Mouse (Mus musculus) ovary, postnatal 10 days (tissue): Measurements from ENCODE around the gene Uncx.

ENCODE experiments used
- DNase-seq: peaks from one replicate; pipeline ENCODE4 v3.0.0; 2022; ENCODE audit warnings: low spot score

Gene Uncx

DNA sequence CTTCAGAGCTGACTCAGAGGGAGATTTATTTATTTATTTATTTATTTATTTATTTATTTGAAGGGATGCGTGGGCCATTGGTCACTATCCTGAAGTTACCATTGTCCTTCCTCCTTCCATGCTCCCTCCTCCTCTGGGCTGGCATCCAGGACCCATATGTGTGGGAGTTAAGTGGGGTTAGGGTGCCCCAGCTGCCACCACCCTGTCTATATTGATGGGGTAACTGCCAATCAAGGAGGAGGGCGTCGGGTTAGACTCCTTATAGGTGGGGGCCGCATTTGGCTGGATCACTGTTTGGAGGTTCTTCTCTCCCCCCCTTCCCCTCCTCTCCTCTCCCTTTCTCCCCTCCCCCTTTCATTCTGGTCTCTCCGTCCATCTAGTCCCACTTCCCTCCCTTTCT lies 738 bp upstream of the Uncx start:
- DNase-seq: no peak

DNA sequence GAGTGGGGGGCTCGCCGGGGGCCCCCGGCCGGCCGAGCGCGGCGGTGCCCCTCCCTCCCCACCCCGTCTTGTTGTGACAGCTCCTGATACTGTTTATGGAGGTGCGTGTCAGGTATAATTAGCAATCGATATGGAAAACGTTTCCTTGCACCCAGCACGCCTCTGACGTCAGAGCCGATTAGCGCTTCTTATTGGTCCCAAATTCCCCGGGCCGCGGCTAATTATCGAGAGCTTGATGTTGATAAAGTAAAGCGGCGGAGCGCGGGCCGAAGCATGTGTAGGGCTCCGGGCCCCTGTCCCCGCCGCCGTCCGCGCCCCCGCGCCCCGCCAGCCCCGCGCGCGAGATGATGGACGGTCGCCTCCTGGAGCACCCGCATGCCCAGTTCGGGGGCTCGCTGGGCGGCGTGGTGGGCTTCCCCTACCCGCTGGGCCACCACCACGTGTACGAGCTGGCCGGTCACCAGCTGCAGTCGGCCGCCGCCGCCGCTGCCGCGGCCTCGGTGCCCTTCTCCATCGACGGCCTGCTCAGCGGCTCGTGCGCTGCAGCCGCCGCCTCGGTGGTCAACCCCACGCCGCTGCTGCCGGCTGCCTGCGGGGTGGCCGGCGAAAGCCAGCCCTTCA lies 466 bp downstream of the Uncx start:
- DNase-seq: no peak

DNA sequence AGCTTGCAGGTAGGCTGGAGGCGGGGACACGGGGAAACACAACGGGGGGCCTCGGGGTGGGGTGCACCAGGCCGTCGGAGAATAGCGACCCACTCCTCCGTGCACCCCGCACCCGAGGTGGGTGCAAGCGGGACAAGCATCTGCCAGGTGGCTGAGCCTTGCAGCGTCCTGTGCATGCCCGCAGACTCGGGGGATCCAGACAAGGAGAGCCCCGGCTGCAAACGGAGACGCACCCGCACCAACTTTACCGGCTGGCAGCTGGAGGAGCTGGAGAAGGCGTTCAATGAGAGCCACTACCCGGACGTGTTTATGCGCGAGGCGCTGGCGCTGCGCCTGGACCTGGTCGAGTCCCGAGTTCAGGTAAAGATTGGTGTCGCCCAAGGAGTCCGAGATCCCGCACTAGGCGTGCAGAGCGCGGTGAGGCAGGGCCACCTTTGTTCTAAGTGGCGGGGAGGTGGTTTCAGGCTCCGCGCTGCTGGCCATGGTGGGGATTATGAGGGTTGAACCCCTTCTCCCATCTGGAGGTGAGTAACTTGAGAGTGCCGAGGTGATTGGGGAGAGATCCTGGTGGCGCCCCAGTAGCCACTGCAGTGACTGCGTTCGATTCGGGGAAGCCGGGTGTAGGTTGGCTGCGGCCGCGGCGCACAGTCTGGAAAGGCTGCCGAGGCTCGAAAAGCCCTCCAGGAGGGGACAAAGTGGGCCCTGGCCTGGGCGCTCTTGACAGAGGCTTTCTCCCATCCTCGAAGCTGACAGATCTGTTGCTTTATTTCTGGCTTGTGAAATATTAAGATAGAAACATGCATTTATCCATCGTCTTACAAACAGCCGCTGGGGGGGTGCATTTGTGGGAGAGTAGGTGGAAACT lies 1.2 kb downstream of the Uncx start:
- DNase-seq: no peak

DNA sequence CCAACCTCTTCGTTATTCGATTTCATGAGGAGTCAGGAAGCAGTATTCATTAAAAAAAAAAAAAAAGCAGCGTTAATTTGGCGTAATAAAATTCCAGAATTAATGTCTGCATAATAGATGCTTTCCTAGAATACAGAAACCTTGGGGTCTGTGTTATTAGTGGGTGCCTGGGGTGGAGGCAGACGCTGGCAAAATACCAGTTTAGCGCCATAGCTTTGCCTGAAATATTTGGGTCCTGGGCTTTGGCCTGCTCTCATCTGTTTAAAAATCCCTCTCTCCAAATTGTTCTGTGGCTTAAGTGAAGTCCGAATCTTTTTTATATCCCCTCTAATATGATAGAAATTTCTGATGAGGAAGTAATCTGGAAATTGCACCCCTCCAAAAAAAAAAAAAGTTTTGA lies 1.9 kb downstream of the Uncx start:
- DNase-seq: no peak

DNA sequence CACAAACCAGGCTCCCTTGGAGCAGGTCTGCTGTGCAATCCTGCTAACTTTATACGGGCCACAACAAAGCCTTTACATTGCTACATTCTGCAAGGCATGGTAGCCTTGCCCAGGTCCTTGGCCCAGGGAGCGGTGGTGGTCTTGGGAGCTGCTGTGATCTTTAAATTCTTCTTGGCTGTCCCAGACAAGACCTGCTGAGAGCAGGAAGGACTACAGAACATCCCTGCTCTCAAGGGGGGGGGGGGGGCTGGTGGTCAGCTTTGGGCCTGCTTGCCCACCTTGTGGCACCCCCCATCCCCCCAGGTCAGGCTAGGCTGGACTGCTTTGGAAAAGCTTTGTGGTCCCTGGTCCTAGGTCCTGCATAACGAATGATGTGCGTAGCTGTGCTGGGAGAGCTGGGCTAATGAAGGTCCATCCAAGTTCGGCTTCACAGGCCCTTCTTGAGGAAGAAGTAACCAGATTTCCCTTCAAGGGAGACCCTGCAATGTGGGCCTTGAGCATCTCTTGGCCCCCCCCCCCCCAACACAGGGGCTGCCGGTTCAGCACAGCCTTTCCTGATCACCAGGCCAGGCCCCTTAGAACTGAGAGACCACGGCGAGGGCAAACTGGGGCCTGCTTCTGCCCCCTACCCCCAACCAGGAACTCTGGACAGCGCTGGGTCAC lies 2.5 kb downstream of the Uncx start:
- no peak for DNase-seq

DNA sequence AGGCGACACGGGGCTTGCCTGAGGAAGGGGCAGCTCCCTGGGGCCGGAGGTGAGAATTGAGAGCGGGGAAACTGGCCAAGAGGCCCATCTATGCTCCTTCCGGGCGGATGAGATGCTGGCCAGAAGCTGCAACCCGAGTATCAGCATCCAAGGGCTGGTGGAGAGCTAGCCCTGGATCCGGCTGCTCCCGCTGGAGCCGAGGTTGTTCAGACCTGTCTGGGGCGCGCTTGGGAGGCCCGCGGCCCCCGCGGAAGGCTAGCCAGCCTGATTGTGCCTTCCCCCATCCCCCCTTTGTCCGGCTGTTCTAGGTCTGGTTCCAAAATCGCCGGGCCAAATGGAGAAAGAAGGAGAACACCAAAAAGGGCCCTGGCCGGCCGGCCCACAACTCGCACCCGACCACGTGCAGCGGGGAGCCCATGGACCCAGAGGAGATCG lies 3.1 kb downstream of the Uncx start:
- DNase-seq: no peak

DNA sequence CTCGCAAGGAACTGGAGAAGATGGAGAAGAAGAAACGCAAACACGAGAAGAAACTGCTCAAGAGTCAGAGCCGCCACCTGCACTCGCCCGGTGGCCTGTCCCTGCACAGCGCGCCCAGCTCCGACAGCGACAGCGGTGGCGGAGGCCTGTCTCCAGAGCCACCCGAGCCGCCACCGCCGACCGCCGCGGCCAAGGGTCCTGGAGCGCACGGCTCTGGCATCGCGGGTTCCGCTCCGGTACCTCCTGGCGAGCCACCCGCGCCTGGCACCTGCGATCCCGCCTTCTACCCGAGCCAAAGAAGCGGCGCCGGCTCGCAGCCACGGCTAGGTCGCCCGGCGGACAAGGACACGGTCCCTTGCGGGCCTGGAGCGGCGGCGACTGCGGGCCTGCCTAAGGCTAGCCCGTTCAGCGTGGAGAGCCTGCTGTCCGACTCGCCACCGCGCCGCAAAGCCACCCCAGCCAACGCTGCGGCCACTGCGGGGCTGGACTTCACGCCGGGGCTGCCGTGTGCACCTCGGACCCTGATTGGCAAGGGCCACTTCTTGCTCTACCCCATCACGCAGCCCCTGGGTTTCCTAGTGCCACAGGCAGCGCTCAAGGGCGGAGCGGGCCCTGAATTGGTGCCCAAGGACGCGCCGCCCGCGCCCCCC lies 3.6 kb downstream of the Uncx start:
- no peak for DNase-seq

DNA sequence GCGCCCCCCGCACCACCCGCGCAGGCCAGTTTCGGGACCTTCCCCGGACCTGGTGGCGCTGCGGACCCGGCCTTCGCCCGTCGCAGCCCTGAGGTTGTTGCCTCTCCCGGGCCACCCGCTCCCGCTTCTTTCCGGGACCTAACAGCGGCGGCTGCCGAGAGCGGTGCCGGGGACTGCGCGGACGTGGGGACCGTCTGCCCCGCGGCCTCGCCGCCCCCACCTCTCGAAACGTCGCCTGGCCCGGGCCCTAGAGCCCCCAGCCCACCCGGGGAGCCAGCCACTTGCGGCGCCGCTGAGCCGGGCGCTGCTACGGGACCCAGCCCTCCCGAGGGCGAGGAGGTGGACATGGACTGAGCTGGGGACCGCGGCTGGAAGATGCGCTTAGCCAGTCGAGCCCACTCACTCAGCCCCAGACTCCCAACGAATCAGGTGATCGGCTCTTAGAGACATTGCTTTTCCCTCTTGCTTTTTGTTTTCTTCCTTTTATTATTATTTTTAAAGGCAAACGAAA lies 4.2 kb downstream of the Uncx start:
- DNase-seq: no peak

DNA sequence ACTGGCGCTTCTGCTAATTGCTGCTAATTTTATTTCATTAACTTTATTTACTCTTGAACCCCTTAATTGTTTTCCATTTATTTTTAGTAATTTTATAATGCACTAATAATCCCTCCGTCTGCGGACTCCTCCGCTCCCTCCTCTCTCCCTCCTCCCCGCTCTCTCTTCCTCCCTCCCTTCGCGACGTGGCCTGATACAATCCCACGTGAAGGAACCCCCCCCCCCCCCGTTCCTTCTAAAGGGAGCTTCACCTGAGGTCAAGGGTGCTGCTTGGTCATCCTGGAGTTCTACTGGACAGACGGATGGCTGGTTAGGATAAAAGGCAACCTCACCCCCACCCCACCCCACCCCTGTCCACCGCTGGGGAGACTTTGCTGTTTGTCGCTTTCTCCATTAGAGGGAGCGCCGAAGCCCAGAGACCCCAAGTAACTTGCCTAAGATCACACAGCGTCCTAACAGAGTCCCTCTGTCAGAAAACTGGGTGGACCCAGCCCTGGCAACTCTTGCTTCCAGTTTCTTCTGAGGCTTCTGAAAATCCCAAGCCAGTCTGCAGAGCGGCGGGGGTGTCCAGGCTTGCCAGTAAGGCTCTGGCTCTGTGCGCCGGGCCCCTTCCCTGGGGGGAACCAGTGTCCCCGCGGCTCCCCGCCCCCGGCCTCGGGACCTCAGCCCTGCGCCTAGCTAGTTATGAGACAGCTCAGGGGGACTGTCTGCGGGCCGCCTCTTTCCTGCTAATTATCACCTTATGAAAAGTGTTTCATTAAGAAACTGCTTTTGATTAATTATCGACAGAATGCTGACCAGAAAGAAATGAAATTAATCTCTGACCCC lies 10.4 kb downstream of the Uncx start:
- DNase-seq: no peak

DNA sequence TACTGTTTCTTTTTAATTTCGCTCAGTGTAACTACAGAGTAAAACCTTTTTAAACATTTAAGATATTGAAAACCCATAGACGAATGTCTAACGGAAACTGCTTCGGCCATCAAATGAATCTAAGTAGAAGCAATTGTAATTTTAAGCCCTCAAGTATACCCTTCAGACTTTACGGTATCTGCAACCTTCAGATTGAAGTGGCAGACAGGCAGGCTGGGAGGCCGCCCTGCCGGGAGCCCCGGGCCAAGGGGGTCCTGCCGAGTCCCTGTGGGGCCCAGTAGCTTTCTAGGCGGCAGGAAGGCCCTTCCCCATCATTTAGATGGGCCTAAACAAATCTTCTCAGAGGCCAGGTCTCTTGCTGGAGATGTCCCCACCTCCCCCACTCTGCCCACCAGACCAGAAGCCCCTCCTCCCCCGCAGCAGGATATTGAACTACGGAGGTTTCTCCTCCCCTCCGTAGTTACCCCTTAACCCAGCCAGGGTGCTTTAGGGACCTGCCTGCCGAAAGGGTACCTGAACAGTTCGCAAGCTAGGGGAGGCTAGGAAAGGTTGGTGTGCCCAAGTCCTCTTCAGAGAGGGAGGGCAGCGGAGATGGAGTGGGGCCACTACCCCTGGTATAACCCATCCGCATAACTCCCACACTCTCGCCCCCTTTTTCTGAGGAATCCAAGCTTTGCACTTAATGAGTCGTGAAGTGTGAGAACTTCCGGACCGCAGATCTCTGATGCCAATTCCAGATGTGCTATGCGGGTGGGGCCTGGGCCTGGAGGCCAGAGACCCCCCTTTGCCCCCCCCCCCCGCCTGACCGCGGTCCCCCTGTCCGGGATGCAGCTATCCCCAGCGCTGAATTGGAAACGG lies 11.4 kb downstream of the Uncx start:
- no peak for DNase-seq

DNA sequence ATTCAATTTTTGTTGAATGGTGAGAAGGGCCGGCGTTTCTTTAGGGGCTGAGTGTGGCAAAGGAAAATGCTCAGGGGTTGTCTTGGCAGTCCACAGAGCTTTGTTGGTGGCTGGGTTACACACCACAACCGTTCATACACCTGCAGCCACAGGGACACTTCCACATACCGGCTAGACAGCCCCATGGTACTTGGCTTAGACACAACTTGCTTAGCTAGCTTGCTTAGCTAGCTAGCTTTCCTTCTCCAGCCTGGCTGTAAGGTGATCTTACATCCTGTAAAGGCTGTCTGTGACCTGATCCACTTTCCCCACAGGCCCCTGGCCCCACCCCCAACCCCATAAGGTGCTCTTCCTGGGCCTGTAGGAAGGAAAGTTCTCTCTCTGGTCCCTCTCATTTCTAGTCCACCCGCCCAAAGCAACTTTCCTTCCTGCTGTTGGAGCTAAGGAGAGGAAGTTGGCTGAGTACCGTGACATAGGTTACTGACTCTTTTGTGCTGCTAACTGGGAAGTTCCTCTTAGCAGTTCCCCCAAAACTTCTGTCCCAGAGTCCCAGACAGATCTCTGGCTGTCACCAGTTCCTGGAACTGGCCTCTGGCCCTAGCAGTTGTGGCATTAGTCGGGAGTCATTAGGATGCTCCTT lies 12.3 kb downstream of the Uncx start:
- DNase-seq: no peak

DNA sequence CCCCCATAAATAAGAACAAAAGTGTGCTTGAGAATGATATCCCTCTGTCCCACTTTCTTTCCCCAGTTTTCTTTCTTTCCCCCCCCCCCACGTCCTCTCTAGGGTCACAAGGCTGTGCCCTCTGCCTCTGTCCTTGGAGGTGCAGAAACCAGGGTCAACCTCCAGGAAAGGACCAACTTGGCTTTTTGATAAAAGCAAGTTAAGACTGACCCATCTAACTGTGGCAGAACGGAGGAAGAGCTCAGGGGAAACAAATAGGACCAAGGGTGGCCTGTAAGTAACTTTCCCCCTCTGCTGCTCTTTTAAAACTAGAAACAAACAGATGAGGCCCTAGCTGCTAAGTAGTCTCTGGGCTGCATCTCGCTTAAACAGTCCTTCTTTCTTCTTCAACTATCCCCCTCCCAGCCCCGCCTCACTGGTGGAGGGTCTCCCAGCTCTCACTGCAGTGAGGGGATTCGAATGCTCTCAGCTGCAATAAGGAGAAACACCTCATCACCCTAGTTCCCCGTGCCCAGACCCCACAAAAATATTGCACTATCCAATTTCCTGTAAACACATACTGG lies 12.9 kb downstream of the Uncx start:
- DNase-seq: no peak

DNA sequence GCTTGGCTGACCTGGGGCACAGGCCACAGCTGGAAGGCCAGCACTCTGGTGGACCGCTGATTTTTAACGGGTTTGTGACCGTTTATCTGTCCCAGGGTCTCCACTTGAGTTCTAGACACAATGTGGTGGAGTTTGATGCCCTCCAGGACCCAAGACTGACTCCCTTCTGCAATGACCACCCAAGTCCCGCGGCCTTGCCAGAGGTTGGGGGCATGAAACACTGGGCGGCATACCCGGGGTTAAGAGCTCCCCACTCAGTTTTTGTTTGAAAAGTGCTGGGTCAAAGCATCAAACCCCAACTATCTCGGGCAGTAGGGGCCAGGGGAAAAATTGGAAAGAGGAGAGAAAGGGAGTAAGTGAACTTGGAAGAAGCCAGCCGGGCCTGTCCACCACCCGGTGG lies 13.8 kb downstream of the Uncx start:
- no peak for DNase-seq

DNA sequence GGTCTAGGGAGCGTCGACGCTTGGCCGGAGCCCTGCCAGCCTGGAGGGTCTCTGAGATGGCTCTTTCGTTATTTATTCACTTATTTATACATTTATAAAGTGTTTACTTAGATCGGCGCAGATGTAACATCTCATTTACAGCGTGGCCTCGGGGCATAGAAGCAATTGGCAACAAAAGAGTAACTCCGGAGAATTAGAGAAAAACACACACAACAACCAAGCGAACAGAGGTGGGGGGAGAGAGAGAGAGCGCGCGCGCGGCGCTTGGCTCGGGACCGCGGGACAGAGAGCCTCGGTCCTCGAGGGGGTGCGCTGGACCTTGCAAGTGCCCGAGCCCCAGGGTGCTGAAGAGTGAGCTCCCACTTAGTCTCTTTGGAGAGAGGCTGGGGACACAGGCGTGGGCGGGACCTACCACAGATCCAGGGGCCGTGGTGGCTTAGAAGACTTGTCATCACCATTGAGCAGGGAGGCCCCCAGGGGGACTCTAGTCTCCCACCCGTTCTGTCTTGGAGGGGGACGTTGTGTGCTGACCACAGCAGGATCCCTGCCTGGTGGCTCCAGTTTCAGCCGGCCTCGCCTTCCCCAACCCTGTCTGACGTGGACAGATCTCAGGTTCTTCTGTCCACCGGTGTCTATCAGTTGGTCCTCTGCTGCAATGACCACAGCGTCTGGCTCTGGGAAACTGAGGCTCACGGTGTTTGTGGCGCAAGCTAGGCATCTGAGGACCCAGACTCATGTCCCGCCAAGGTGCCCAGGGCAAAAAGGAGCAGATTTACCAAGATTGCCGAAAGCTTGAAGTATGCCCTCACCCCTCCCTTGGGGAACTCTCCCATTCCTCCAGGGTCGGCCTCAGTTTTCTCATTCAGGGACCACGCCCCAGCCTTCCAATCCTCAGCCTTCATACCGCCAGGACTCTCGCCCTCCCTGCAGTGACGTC lies 14.5 kb downstream of the Uncx start:
- no peak for DNase-seq

DNA sequence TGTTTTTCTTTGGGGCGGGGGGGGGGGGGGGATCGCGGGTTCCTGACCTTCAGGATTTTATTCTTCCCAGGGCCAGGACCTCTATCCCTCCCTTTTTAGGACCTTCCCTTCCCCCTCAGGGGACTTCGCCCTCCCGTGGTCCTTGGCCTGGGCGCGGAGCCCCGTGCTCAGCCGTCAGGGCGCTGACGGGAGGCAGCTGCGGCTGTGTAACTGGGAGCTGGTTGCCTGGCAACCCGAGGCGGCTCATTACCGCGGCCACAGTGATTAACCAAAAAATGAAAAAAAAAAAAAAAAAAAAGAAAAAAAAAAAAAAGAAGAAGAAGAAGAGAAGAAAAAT lies 15.1 kb downstream of the Uncx start:
- no peak for DNase-seq

DNA sequence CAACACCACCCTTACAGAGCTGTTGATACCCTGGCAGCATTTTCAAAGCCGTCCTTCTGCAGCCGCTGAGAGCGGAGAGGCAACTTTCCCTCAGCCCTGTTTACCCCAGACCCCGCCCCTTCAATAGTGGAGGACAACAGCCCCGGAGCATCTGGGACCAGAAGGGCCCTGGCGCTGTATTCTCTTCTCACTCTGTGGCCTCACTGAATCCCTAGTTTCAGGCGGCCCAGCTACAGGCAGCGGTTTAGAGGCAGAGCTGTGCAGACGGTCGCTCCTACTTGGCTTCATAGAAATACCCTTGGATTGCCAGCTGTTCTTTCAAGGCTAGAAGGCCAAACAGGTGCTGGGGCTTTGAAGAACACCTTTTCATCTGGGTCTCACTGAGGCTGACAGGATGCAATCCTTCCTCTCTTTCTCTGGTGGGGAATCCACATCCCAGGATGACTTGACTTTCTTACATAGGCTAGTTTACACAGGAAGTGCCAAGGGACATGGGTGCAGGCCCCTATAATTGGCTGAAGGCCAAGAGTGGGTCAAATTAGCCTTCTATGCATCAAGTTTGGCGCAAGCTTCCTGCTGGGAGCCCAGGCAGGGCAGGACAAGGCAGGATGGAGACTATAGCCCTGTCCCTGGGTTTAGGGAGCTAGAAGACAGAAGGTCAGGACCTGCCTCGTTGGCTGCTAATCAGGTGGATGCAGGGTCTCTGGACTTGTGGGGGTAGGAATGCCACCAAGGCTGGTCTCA lies 15.8 kb downstream of the Uncx start:
- DNase-seq: no peak

DNA sequence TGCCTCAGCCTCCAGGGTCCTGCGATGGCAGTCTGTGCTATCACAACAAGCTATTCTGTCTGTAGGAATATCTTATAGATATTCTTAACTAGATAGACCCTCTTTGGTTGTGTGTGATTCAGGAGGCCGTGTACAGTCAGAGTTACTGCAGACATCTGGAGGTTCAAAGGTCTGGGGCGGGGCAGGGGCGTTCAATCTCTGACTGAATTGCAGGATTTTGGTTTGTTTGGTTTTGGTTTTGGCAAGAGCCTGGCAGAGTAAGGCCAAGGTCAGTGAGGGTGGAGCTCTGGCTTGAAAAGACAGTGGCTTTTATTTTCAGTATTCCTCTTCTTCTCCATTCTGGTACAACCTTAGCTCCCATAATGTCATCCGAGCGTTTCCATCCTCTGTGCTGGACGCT lies 16.5 kb downstream of the Uncx start:
- DNase-seq: no peak

DNA sequence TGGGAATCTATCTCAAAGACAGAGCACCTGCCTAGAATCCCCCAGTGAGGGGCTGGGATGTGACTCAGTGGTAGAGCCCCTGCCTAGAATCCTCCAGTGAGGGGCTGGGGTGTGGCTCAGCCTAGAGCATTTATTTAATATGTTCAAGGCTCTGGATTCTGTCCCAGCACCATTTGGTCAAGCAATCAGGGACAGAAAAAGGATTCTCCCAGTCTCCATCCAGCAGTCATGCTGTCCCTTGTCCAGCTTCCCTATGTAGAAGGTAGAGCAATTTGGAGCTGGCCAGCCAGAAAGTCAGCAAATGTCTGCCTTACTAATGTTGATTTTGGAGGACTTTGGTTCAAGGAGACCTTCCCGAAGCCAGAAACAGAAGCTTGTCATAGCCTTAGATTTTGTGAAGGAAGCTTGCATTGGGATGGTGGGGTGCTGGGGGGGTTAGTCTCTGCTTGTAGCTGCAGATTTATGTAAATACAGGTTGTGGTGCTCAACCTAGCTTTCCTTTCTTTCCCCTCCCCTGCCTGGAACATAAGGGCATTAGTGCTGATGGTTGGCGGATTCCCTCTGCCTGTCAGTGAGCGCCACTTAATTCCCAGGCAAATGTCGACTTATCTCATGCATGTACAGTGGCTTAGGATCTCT lies 18.2 kb downstream of the Uncx start:
- DNase-seq: no peak
